Mouse (Mus musculus): ENCODE measurements around the gene Pkp4. TPM values are rescaled to one million over a fixed set of nuclear protein-coding genes. Genes with fewer than 3 reads are reported as not detected.

The Pkp4 gene
- 11.9 and 13.8 TPM in 2 replicates for polyA plus RNA-seq (2015; fragmentation: Nextera tagmentation; extraction: Ambion mirVana)

DNA sequence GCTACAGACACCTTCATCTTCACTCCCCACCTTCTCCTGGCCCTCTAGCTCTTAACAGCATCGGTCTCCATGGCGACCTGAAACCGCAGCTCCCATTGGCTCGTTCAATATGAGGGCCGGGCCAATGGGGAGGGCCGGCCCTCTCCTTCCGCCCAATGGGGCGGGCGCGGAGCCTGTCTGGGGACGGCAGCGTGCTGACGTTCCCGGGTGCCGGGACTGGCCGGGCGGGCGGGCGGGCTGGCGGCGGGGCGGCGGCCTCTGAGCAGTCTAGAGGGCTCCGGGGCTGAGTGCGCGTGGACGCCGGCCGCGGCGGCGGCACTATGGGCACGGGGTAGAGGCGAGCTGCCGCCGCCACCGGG lies at the start of gene Pkp4, which contains the start of gene Ccdc148:
TSS of gene Pkp4 (plus strand) at position 246 of the 359 bp plus-strand sequence.
TSS of gene Ccdc148 (minus strand) at position 79 of the 359 bp plus-strand sequence.

Other genes with a start within 250 kb of the Pkp4 start
- gene Ccdc148, start 167 bp upstream of the Pkp4 start, polyA plus RNA-seq (2015; fragmentation: Nextera tagmentation; extraction: Ambion mirVana), result 1.6 and 1.7 TPM in 2 replicates

All from urinary bladder, postnatal 0 days (tissue).